ENCODE assay signal across 20 mouse cellular contexts in the genomic region with DNA sequence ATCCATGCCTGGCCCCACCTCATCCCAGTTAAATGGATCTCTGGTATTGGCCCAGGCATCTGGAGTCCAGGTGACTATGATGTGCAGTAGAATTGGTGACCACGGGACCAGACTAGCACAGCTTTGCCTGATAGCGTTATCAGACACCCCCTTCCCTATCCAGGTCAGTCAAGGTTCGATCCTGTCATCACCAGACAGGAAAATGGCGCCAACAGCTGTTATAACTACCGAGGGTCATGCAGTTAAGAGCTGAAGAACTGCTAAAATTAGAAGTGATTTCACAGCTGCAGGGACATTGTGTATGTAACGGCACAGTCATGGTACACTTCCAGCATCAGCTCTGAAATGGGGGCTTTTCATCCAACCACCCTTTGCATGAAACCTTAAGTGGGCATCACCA.
DNase-seq lines count a peak whose midpoint lies in the region; ATAC-seq and TF ChIP-seq lines count a peak whose summit lies in the region.
"Had no signal": no experiment of that assay in that cellular context is flagged by ENCODE, and none has a peak within 500 bp of the region (broad histone marks: within the 10 kb centered on the region; RNA-seq: fewer than 3 reads in every experiment).

No protein-coding gene starts in this region.

- peak overlapping the region; percentile 53; the same call in 1 of the 2 replicates for H3K27ac ChIP-seq in gastrocnemius, adult 2 months
- H3K27ac ChIP-seq in forebrain, postnatal 0 days (ENCODE audit: low read depth, low read length), result peak overlapping the region; percentile 50
- peak overlapping the region; percentile 54; the same call in 1 of the 2 replicates for H3K27ac ChIP-seq in heart, embryonic 11.5 days (ENCODE audit: low read depth, low read length)
- no peak overlapping the region for H3K27ac ChIP-seq in liver, postnatal 0 days (ENCODE audit: low read depth)
- H3K27ac ChIP-seq: hindbrain, embryonic 12.5 days; limb, embryonic 13.5 days had no signal

- H3K9me3 ChIP-seq in forebrain, postnatal 0 days (ENCODE audit: low read length), result no peaks in the 10 kb centered on the region
- H3K9me3 ChIP-seq in heart, embryonic 11.5 days (replicated peaks; ENCODE audit: control insufficient read depth, low read length), result no peaks in the 10 kb centered on the region
- no peaks in the 10 kb centered on the region for H3K9me3 ChIP-seq in liver, postnatal 0 days (ENCODE audit: low read length)
- H3K9me3 ChIP-seq: hindbrain, embryonic 12.5 days; limb, embryonic 13.5 days; neural tube, embryonic 13.5 days had no signal

- no peak overlapping the region for H3K4me3 ChIP-seq in gastrocnemius, adult 2 months
- no peak overlapping the region for H3K4me3 ChIP-seq in forebrain, postnatal 0 days (ENCODE audit: low read depth, low read length)
- no peak overlapping the region for H3K4me3 ChIP-seq in heart, embryonic 11.5 days (ENCODE audit: low read depth, low read length)
- no peak overlapping the region for H3K4me3 ChIP-seq in liver, postnatal 0 days (ENCODE audit: low read depth, low read length)
- H3K4me3 ChIP-seq: hindbrain, embryonic 12.5 days; limb, embryonic 13.5 days; neural tube, embryonic 13.5 days had no signal

- no peak for DNase-seq in gastrocnemius, adult 2 months
- no peak for DNase-seq in gastrocnemius, postnatal 10 days
- DNase-seq in forebrain, postnatal 0 days, result no peak
- peak; percentile 30 to 54 for DNase-seq in heart, postnatal 14 days
- no peak for DNase-seq in adipocyte (ENCODE audit: low spot score)
- DNase-seq in urinary bladder, adult 2 months (ENCODE audit: low spot score), result no peak
- DNase-seq in liver, postnatal 0 days, result no peak
- DNase-seq: adrenal gland, postnatal 36 days; B cell, adult 2 months; cerebellum, adult 9-10 months; gastrocnemius, postnatal 14 days; kidney, adult 9 months; kidney, postnatal 36 days; right cerebral cortex, postnatal 25 days; thymus, postnatal 25 days had no signal

- no peak overlapping the region for H3K4me2 ChIP-seq in forebrain, postnatal 0 days (ENCODE audit: low read depth)
- no peak overlapping the region for H3K4me2 ChIP-seq in heart, embryonic 11.5 days
- H3K4me2 ChIP-seq in liver, postnatal 0 days (ENCODE audit: low read depth, low read length), result no peak overlapping the region
- H3K4me2 ChIP-seq: hindbrain, embryonic 12.5 days; limb, embryonic 13.5 days; neural tube, embryonic 13.5 days had no signal

- no peak for TF ChIP-seq CTCF in gastrocnemius, adult 2 months (IDR thresholded peaks at IDR 0.05)
- TF ChIP-seq CTCF in forebrain, postnatal 0 days (IDR thresholded peaks at IDR 0.05; ENCODE audit: low read depth), result no peak
- TF ChIP-seq CTCF in liver, postnatal 0 days (IDR thresholded peaks at IDR 0.05; ENCODE audit: low read depth), result no peak

- no peak for TF ChIP-seq EP300 in liver, postnatal 0 days (IDR thresholded peaks at IDR 0.05; ENCODE audit: low read depth)

- H3K27me3 ChIP-seq in forebrain, postnatal 0 days (ENCODE audit: insufficient read depth, low read length), result no peaks in the 10 kb centered on the region
- no peaks in the 10 kb centered on the region for H3K27me3 ChIP-seq in heart, embryonic 11.5 days (ENCODE audit: control insufficient read depth, insufficient read depth, low read length)
- no peaks in the 10 kb centered on the region for H3K27me3 ChIP-seq in liver, postnatal 0 days (ENCODE audit: insufficient read depth, low read length)
- H3K27me3 ChIP-seq: hindbrain, embryonic 12.5 days; limb, embryonic 13.5 days; neural tube, embryonic 13.5 days had no signal

- H3K9ac ChIP-seq in forebrain, postnatal 0 days, result no peak overlapping the region
- no peak overlapping the region for H3K9ac ChIP-seq in heart, embryonic 11.5 days (ENCODE audit: low read depth, low read length)
- no peak overlapping the region for H3K9ac ChIP-seq in liver, postnatal 0 days (replicated peaks)
- H3K9ac ChIP-seq: hindbrain, embryonic 12.5 days; limb, embryonic 13.5 days; neural tube, embryonic 13.5 days had no signal

- H3K4me1 ChIP-seq in forebrain, postnatal 0 days (ENCODE audit: insufficient read depth), result peaks cover 24% of the 10 kb centered on the region
- peaks cover 69% of the 10 kb centered on the region for H3K4me1 ChIP-seq in heart, embryonic 11.5 days (ENCODE audit: control insufficient read depth, insufficient read depth, low read length)
- peaks cover 7% of the 10 kb centered on the region for H3K4me1 ChIP-seq in liver, postnatal 0 days (ENCODE audit: insufficient read depth)
- H3K4me1 ChIP-seq: neural tube, embryonic 13.5 days had no signal

- H3K36me3 ChIP-seq in forebrain, postnatal 0 days (ENCODE audit: insufficient read depth), result peaks cover 53% of the 10 kb centered on the region
- H3K36me3 ChIP-seq in heart, embryonic 11.5 days (ENCODE audit: control insufficient read depth, insufficient read depth, low read length), result peaks cover 16% of the 10 kb centered on the region
- H3K36me3 ChIP-seq in liver, postnatal 0 days (replicated peaks; ENCODE audit: insufficient read depth, low read length), result peaks cover 47% of the 10 kb centered on the region

- no peak for ATAC-seq in forebrain, postnatal 0 days
- ATAC-seq in heart, embryonic 11.5 days (replicated peaks; ENCODE audit: insufficient number of reproducible peaks, low FRiP score, low TSS enrichment), result 0 out of 2 replicates have a peak, but pooled peaks have one; percentile 15
- ATAC-seq in liver, postnatal 0 days, result no peak
- ATAC-seq: inflammation-experienced regulatory T-cells, adult 6 months had no signal

- WGBS in forebrain, postnatal 0 days, result 59% methylated on average over 6 of the region's 6 CpGs
- 24% methylated on average over 6 of the region's 6 CpGs for WGBS in heart, embryonic 11.5 days (ENCODE audit: insufficient replicate concordance)
- 53% methylated on average over 6 of the region's 6 CpGs for WGBS in liver, postnatal 0 days (ENCODE audit: insufficient replicate concordance)

- intact Hi-C loops in gastrocnemius, adult 2 months (cut with DNase I), result loop anchor here (5.0 kb wide), 1 partner anchor 148 kb away; a partner anchor contains a TSS
- intact Hi-C loops in heart, postnatal 14 days (cut with DNase I), result loop anchor here (5.0 kb wide), 1 partner anchor 213 kb away; no protein-coding TSS in a partner anchor

Comparison
In these comparisons a context has a peak if more than half of its experiments do, and no peak if none do; other contexts are left out.
1. DNase-seq: peak in heart, postnatal 14 days (2 of 2); none in gastrocnemius, adult 2 months (single experiment), gastrocnemius, postnatal 10 days (single experiment), forebrain, postnatal 0 days (single experiment), adipocyte (single experiment), urinary bladder, adult 2 months (single experiment) and liver, postnatal 0 days (single experiment).